Mouse (Mus musculus) forebrain, embryonic 11.5 days (tissue): Measurements from ENCODE around the gene Arid5b. TPM values are rescaled to one million over a fixed set of nuclear protein-coding genes. Genes with fewer than 3 reads are reported as not detected.

Experiments
- ATAC-seq: fragments of 200-750 bp; cut with Nextera tagmentation; replicated peaks from 2 replicates; pipeline ENCODE4 v1.8.0; 2017; ENCODE audit warnings: moderate TSS enrichment; ENCODE audit not compliant: low FRiP score
- DNase-seq: peaks from one replicate; pipeline ENCODE4 v3.0.0-alpha.2; 2017; ENCODE audit warnings: low spot score
- H3K27ac ChIP-seq: fragments of 300-500 bp; sonication (generic); 2 replicates; pipeline ENCODE4 v1.5.1; 2014; ENCODE audit warnings: low read depth, low read length
- H3K27me3 ChIP-seq: fragments of 300-500 bp; sonication (generic); 2 replicates; pipeline ENCODE4 v1.6.1; 2014; ENCODE audit warnings: mild to moderate bottlenecking, low read length, mixed read lengths; ENCODE audit not compliant: control insufficient read depth, insufficient read depth
- H3K36me3 ChIP-seq: fragments of 300-500 bp; sonication (generic); 2 replicates; pipeline ENCODE4 v1.6.1; 2014; ENCODE audit warnings: mild to moderate bottlenecking, low read length, moderate library complexity, mixed read lengths; ENCODE audit not compliant: control insufficient read depth, insufficient read depth
- H3K4me1 ChIP-seq: fragments of 300-500 bp; sonication (generic); replicated peaks from 2 replicates; pipeline ENCODE4 v1.6.1; 2014; ENCODE audit warnings: low read length, mixed read lengths; ENCODE audit not compliant: control insufficient read depth, insufficient read depth
- H3K4me2 ChIP-seq: fragments of 300-500 bp; sonication (generic); 2 replicates; pipeline ENCODE4 v1.6.1; 2014; ENCODE audit warnings: low read depth, mild to moderate bottlenecking, low read length, moderate library complexity, mixed read lengths; ENCODE audit not compliant: severe bottlenecking
- H3K4me3 ChIP-seq: fragments of 300-500 bp; sonication (generic); 2 replicates; pipeline ENCODE4 v1.5.1; 2014; ENCODE audit warnings: low read depth, low read length
- H3K9ac ChIP-seq: fragments of 300-500 bp; sonication (generic); 2 replicates; pipeline ENCODE4 v1.6.1; 2014; ENCODE audit warnings: low read length
- H3K9me3 ChIP-seq: fragments of 300-500 bp; sonication (generic); 2 replicates; pipeline ENCODE4 v1.6.1; 2016; ENCODE audit warnings: low read length, mixed read lengths; ENCODE audit not compliant: control insufficient read depth
- WGBS: fragments of 180-500 bp; shearing (Covaris S2); extraction: QIAGEN DNeasy Blood & Tissue Kit; methylation state at CpG from one replicate; pipeline ENCODE4 v1.1.7; 2014; 5-methylcytosine and 5-hydroxymethylcytosine counted together
- polyA plus RNA-seq: library from polyadenylated mRNA; unstranded; fragments of >200 nt; fragmentation: Nextera tagmentation; extraction: Ambion mirVana; gene quantifications from 2 replicates; pipeline ENCODE4 v1.2.1, GENCODE M21; 2014

Gene Arid5b
- polyA plus RNA-seq, 1 experiment from 2014 or later = 17.1 TPM

DNA sequence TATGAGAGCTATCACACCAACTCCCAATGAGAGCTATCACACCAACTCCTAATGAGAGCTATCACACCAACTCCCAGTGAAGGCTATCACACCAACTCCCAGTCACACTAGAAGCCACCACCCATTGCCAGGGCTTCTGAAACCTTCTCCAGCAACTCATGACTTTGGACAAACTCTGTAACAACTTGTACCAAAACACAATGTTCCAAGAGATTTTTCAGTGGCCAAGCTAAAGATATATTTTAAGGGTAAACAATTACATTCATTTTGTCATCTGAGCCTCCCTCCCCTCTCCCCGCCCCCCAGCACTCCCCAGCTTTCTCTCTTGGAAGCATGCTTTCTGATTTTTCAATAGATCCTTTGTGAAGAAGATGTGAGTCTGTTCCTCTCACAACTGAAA, 168.9 kb downstream of the Arid5b start:
- H3K4me1 ChIP-seq = peaks cover 8% of the 10 kb centered on the region; the same call in 1 of the 2 replicates
- ATAC-seq (no peak), DNase-seq (no peak)
- no peaks in the 10 kb centered on the region for H3K27me3 ChIP-seq
- no peaks in the 10 kb centered on the region for H3K36me3 ChIP-seq
- H3K4me2 ChIP-seq = no peak overlapping the region
- H3K9ac ChIP-seq = no peak overlapping the region
- 73% methylated on average over 1 of the region's 1 CpGs for WGBS
- H3K9me3 ChIP-seq = no peaks in the 10 kb centered on the region
- no peak overlapping the region for H3K27ac ChIP-seq
- no peak overlapping the region for H3K4me3 ChIP-seq

GRCm38 (mm10) chr10:68107716-68108115, 170.8 kb downstream of the Arid5b start:
- Histone ChIP-seq H3K9ac (no peak overlapping the region), H3K4me1 (peaks cover 10% of the 10 kb centered on the region; the same call in 1 of the 2 replicates), H3K9me3 (no peaks in the 10 kb centered on the region), H3K27ac (no peak overlapping the region), H3K4me3 (no peak overlapping the region), H3K27me3 (no peaks in the 10 kb centered on the region), H3K36me3 (no peaks in the 10 kb centered on the region), H3K4me2 (no peak overlapping the region)
- WGBS = 88% methylated on average over 6 of the region's 6 CpGs
- DNase-seq (no peak), ATAC-seq (no peak)

GRCm38 (mm10) chr10:68106351-68106950, 172.1 kb downstream of the Arid5b start:
- Histone ChIP-seq H3K36me3 (no peaks in the 10 kb centered on the region), H3K27me3 (no peaks in the 10 kb centered on the region), H3K4me3 (no peak overlapping the region), H3K9me3 (no peaks in the 10 kb centered on the region), H3K27ac (no peak overlapping the region), H3K4me1 (peaks cover 10% of the 10 kb centered on the region; the same call in 1 of the 2 replicates), H3K4me2 (no peak overlapping the region), H3K9ac (no peak overlapping the region)
- WGBS = 77% methylated on average over 9 of the region's 9 CpGs
- DNase-seq = no peak
- no peak for ATAC-seq

DNA sequence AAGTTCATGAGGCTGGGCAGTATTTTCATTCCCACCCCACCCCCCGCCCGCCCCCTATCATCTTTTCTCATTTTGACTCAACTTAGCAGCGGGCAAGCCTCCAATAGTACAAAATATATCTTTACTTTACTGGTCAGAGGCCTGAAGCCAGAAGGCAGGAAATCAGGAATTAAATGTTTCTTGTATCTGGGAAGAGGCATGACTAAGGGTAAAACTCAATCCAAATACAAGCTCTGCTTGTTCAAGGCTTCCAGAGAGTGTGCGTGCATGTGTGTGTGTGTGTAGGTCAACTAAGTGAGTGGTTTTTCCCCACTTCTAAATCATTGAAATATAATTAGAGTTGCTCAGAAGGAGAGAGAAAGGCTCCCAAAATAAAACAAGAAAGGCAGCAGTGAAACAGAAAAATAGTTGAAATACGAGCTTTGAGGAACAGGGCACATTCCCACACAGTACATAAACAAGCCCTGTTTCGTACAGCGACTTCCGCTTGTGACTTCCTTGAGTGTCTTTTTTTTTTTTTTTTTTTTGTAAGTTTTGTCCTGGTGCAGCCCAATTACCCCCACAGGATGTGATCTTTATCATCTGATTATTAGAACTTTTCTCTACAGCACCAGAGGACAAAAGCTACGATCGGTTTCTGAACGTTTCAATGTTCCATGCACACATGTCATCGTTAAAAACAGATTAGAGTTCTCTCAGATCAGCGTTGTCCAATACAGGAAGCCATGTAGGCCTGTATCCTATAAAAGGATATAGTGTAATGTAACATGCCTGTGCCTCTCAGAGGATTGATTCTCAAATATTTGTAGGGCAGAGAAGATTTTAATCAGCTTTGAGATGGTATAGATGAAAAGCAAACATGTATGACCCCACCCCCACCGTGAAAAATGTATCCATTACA, 173.4 kb downstream of the Arid5b start:
- DNase-seq (no peak), ATAC-seq (no peak)
- peak overlapping the region; percentile 19; the same call in 1 of the 2 replicates for H3K27ac ChIP-seq
- H3K9ac ChIP-seq = no peak overlapping the region
- no peaks in the 10 kb centered on the region for H3K27me3 ChIP-seq
- H3K4me1 ChIP-seq = peaks cover 8% of the 10 kb centered on the region; the same call in 1 of the 2 replicates
- H3K4me3 ChIP-seq = no peak overlapping the region
- no peak overlapping the region for H3K4me2 ChIP-seq
- H3K9me3 ChIP-seq = no peaks in the 10 kb centered on the region
- H3K36me3 ChIP-seq = no peaks in the 10 kb centered on the region
- WGBS = 50% methylated on average over 14 of the region's 14 CpGs

DNA sequence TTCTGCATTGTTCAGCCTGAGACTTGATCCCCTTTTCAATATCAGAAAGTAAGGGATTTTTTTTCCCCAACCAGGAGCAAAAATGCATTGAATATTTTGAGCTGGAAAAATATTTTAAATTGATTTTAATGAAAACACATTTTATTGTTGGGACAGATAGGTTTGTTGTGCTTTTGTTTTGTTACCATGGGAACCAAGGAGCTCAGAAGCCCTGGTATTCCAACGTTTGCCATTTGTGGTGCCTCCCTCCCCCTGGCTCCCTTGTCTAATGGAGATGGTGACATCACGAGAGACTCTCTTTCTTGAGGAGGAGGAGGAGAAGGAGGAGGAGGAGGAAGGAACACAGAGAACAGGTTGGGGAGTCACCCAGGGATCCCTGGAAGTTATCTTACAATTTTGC, 174.1 kb downstream of the Arid5b start:
- peaks cover 8% of the 10 kb centered on the region; the same call in 1 of the 2 replicates for H3K4me1 ChIP-seq
- no peaks in the 10 kb centered on the region for H3K27me3 ChIP-seq
- H3K36me3 ChIP-seq = no peaks in the 10 kb centered on the region
- H3K4me2 ChIP-seq = no peak overlapping the region
- WGBS = 9% methylated on average over 2 of the region's 2 CpGs
- no peaks in the 10 kb centered on the region for H3K9me3 ChIP-seq
- DNase-seq = no peak
- H3K9ac ChIP-seq = no peak overlapping the region
- no peak overlapping the region for H3K27ac ChIP-seq
- ATAC-seq = 0 out of 2 replicates have a peak, but pooled peaks have one; percentile 53
- H3K4me3 ChIP-seq = no peak overlapping the region

- WGBS = 80% methylated on average over 5 of the region's 5 CpGs
- no peaks in the 10 kb centered on the region for H3K36me3 ChIP-seq
- H3K9me3 ChIP-seq = no peaks in the 10 kb centered on the region
- ATAC-seq (0 out of 2 replicates have a peak, but pooled peaks have one; percentile 18), DNase-seq (no peak)
- no peak overlapping the region for H3K9ac ChIP-seq
- peaks cover 8% of the 10 kb centered on the region; the same call in 1 of the 2 replicates for H3K4me1 ChIP-seq
- H3K27ac ChIP-seq = no peak overlapping the region
- no peak overlapping the region for H3K4me2 ChIP-seq
- H3K27me3 ChIP-seq = no peaks in the 10 kb centered on the region
- H3K4me3 ChIP-seq = no peak overlapping the region
These were observed 174.6 kb downstream of the Arid5b start for GRCm38 (mm10) chr10:68103988-68104387.

- no peaks in the 10 kb centered on the region for H3K36me3 ChIP-seq
- no peaks in the 10 kb centered on the region for H3K9me3 ChIP-seq
- no peak overlapping the region for H3K27ac ChIP-seq
- ATAC-seq (peak; percentile 58; the same call in 1 of the 2 replicates), DNase-seq (no peak)
- WGBS = 80% methylated on average over 6 of the region's 6 CpGs
- H3K9ac ChIP-seq = no peak overlapping the region
- no peak overlapping the region for H3K4me3 ChIP-seq
- no peaks in the 10 kb centered on the region for H3K27me3 ChIP-seq
- H3K4me2 ChIP-seq = no peak overlapping the region
- H3K4me1 ChIP-seq = peaks cover 8% of the 10 kb centered on the region; the same call in 1 of the 2 replicates
These were observed 175.3 kb downstream of the Arid5b start for GRCm38 (mm10) chr10:68103078-68103855.

DNA sequence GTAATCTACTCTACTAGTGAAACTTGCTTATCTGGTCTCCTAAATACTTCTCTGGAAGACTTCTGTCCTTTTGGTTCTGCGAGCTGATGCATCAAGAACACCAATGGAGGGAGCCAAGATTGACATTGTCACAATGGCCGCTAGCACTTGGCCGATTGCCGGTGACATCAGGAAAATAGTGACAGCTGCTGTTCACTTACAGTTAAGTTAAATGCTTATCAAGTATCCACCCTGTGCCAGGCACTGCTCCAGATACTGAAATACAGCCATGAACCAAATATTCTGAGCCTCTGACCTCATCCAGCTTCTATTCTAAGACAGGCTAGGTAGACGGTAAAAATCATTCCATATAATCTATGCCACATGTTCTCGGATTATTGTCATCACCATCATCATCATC, 176.0 kb downstream of the Arid5b start:
- DNase-seq = no peak
- 96% methylated on average over 6 of the region's 6 CpGs for WGBS

More for the DNA sequence above, 176.0 kb downstream of the Arid5b start:
- Histone ChIP-seq H3K4me2 (no peak overlapping the region), H3K27ac (no peak overlapping the region), H3K27me3 (no peaks in the 10 kb centered on the region), H3K4me3 (no peak overlapping the region), H3K36me3 (no peaks in the 10 kb centered on the region), H3K9ac (no peak overlapping the region), H3K9me3 (no peaks in the 10 kb centered on the region), H3K4me1 (peaks cover 8% of the 10 kb centered on the region; the same call in 1 of the 2 replicates)
- no peak for ATAC-seq
